Mouse (Mus musculus) midbrain, embryonic 14.5 days (tissue): Measurements from ENCODE around the gene Mrps21. TPM values are rescaled to one million over a fixed set of nuclear protein-coding genes. Genes with fewer than 3 reads are reported as not detected.
A peak's percentile ranks its signal among the peaks of the same experiment; 100 is the strongest.
"Not testable (repeated sequence)": the region's sequence is repeated elsewhere in the genome, so short reads cannot be mapped to it uniquely, and the experiment has no call there.

Experiments
- ATAC-seq: fragments of 200-750 bp; cut with Nextera tagmentation; 2 replicates; pipeline ENCODE4 v1.8.0; 2017; ENCODE audit warnings: moderate number of reproducible peaks, moderate library complexity; ENCODE audit not compliant: low FRiP score, low TSS enrichment
- DNase-seq: peaks from one replicate; pipeline ENCODE4 v3.0.0-alpha.2; 2015
- H3K27ac ChIP-seq: fragments of 300-500 bp; sonication (generic); replicated peaks from 2 replicates; pipeline ENCODE4 v1.5.1; 2014; ENCODE audit warnings: mild to moderate bottlenecking, low read depth, low read length, moderate library complexity
- H3K27me3 ChIP-seq: fragments of 300-500 bp; sonication (generic); 2 replicates; pipeline ENCODE4 v1.6.1; 2014; ENCODE audit warnings: low read length, control low read depth, mixed read lengths; ENCODE audit not compliant: control insufficient read depth, insufficient read depth
- H3K36me3 ChIP-seq: fragments of 300-500 bp; sonication (generic); 2 replicates; pipeline ENCODE4 v1.6.1; 2014; ENCODE audit warnings: low read length, control low read depth; ENCODE audit not compliant: control insufficient read depth, insufficient read depth
- H3K4me1 ChIP-seq: fragments of 300-500 bp; sonication (generic); 2 replicates; pipeline ENCODE4 v1.6.1; 2014; ENCODE audit warnings: mild to moderate bottlenecking, antibody characterized with exemption, low read length, control low read depth; ENCODE audit not compliant: control insufficient read depth, insufficient read depth
- H3K4me2 ChIP-seq: fragments of 300-500 bp; sonication (generic); 2 replicates; pipeline ENCODE4 v1.6.1; 2014; ENCODE audit warnings: mild to moderate bottlenecking, low read length, moderate library complexity
- H3K4me3 ChIP-seq: fragments of 300-500 bp; sonication (generic); replicated peaks from 2 replicates; pipeline ENCODE4 v1.5.1; 2014; ENCODE audit warnings: low read depth, low read length
- H3K9ac ChIP-seq: fragments of 300-500 bp; sonication (generic); replicated peaks from 2 replicates; pipeline ENCODE4 v1.6.1; 2014; ENCODE audit warnings: mild to moderate bottlenecking, low read length, moderate library complexity
- H3K9me3 ChIP-seq: fragments of 300-500 bp; sonication (generic); 2 replicates; pipeline ENCODE4 v1.6.1; 2016; ENCODE audit warnings: low read length, control low read depth, mixed read lengths; ENCODE audit not compliant: control insufficient read depth
- WGBS: fragments of 180-500 bp; shearing (Covaris S2); extraction: QIAGEN DNeasy Blood & Tissue Kit; methylation state at CpG from one replicate; pipeline ENCODE4 v1.1.7; 2014; 5-methylcytosine and 5-hydroxymethylcytosine counted together
- polyA plus RNA-seq: library from polyadenylated mRNA; unstranded; fragments of >200 nt; fragmentation: Nextera tagmentation; extraction: Ambion mirVana; gene quantifications from 2 replicates; pipeline ENCODE4 v1.2.1, GENCODE M21; 2014

Mrps21 gene
- polyA plus RNA-seq, 1 experiment from 2014 or later: 271 TPM

GRCm38 (mm10) chr3:95904568-95904967, 33.2 kb upstream of the Mrps21 start, which contains the start of gene Car14:
TSS of gene Car14 (minus strand) at chr3:95904691.
- Histone ChIP-seq H3K4me3 (peak within 1 kb of the TSS; percentile 27), H3K36me3 (no peaks in the 10 kb centered on the region), H3K4me1 (peaks cover 12% of the 10 kb centered on the region), H3K27me3 (no peaks in the 10 kb centered on the region), H3K4me2 (peak within 1 kb of the TSS; percentile 53), H3K9ac (peak within 1 kb of the TSS; percentile 36; the same call in 1 of the 2 replicates), H3K9me3 (no peaks in the 10 kb centered on the region), H3K27ac (no peak within 1 kb of the TSS)
- DNase-seq: peak; percentile 34
- WGBS: under 1% methylated on average over 15 of the region's 15 CpGs
- peak; percentile 40; the same call in 1 of the 2 replicates for ATAC-seq

GRCm38 (mm10) chr3:95903753-95904502, 32.6 kb upstream of the Mrps21 start:
- Histone ChIP-seq H3K36me3 (no peaks in the 10 kb centered on the region), H3K9me3 (no peaks in the 10 kb centered on the region), H3K27ac (no peak overlapping the region), H3K9ac (peak overlapping the region; percentile 24; the same call in 1 of the 2 replicates), H3K4me3 (peak overlapping the region; percentile 13; the same call in 1 of the 2 replicates), H3K4me1 (peaks cover 12% of the 10 kb centered on the region), H3K4me2 (peak overlapping the region; percentile 53), H3K27me3 (no peaks in the 10 kb centered on the region)
- 1% methylated on average over 15 of the region's 15 CpGs for WGBS
- DNase-seq (no peak), ATAC-seq (no peak)

GRCm38 (mm10) chr3:95902643-95903042, 31.3 kb upstream of the Mrps21 start:
- Histone ChIP-seq H3K27ac (no peak overlapping the region), H3K9me3 (no peaks in the 10 kb centered on the region), H3K36me3 (peaks cover 7% of the 10 kb centered on the region; the same call in 1 of the 2 replicates), H3K4me2 (no peak overlapping the region; the same call in 1 of the 2 replicates), H3K9ac (no peak overlapping the region), H3K27me3 (no peaks in the 10 kb centered on the region), H3K4me3 (no peak overlapping the region), H3K4me1 (peaks cover 12% of the 10 kb centered on the region)
- 27% methylated on average over 6 of the region's 6 CpGs for WGBS
- ATAC-seq: no peak
- no peak for DNase-seq

- Histone ChIP-seq H3K4me1 (peaks cover 12% of the 10 kb centered on the region), H3K36me3 (peaks cover 8% of the 10 kb centered on the region; the same call in 1 of the 2 replicates), H3K4me3 (no peak overlapping the region), H3K4me2 (no peak overlapping the region), H3K9me3 (no peaks in the 10 kb centered on the region), H3K27me3 (no peaks in the 10 kb centered on the region), H3K27ac (no peak overlapping the region), H3K9ac (no peak overlapping the region)
- DNase-seq (no peak), ATAC-seq (no peak)
These were observed 31.0 kb upstream of the Mrps21 start for GRCm38 (mm10) chr3:95902373-95902625.

- peaks cover 12% of the 10 kb centered on the region for H3K4me1 ChIP-seq
- no peak overlapping the region for H3K4me3 ChIP-seq
- H3K27me3 ChIP-seq: no peaks in the 10 kb centered on the region
- DNase-seq: no peak
- peaks cover 8% of the 10 kb centered on the region; the same call in 1 of the 2 replicates for H3K36me3 ChIP-seq
- no peak for ATAC-seq
- WGBS: 68% methylated on average over 9 of the region's 9 CpGs
- no peak overlapping the region for H3K9ac ChIP-seq
- no peak overlapping the region for H3K27ac ChIP-seq
- no peaks in the 10 kb centered on the region for H3K9me3 ChIP-seq
- H3K4me2 ChIP-seq: no peak overlapping the region
These were observed 30.5 kb upstream of the Mrps21 start for GRCm38 (mm10) chr3:95901616-95902372.

- no peaks in the 10 kb centered on the region for H3K9me3 ChIP-seq
- 81% methylated on average over 13 of the region's 13 CpGs for WGBS
These were observed 28.6 kb upstream of the Mrps21 start for GRCm38 (mm10) chr3:95899800-95900524.

GRCm38 (mm10) chr3:95895501-95895900, 24.2 kb upstream of the Mrps21 start:
- peaks cover 12% of the 10 kb centered on the region for H3K4me1 ChIP-seq
- 87% methylated on average over 7 of the region's 7 CpGs for WGBS
- not testable (repeated sequence) for DNase-seq, H3K4me3 ChIP-seq, H3K4me2 ChIP-seq, H3K9ac ChIP-seq, ATAC-seq, H3K9me3 ChIP-seq, H3K36me3 ChIP-seq, H3K27ac ChIP-seq, H3K27me3 ChIP-seq

More at GRCm38 (mm10) chr3:95899800-95900524, 28.6 kb upstream of the Mrps21 start:
- Histone ChIP-seq H3K9ac (no peak overlapping the region), H3K4me1 (peaks cover 8% of the 10 kb centered on the region), H3K4me2 (no peak overlapping the region), H3K27ac (no peak overlapping the region), H3K27me3 (no peaks in the 10 kb centered on the region), H3K4me3 (no peak overlapping the region), H3K36me3 (peaks cover 8% of the 10 kb centered on the region; the same call in 1 of the 2 replicates)
- ATAC-seq (no peak), DNase-seq (no peak)

GRCm38 (mm10) chr3:95894317-95895160, 23.2 kb upstream of the Mrps21 start:
- ATAC-seq: no peak
- peak overlapping the region; percentile 92 for H3K4me2 ChIP-seq

More at GRCm38 (mm10) chr3:95894317-95895160, 23.2 kb upstream of the Mrps21 start:
- DNase-seq: peak; percentile 40
- Histone ChIP-seq H3K27ac (0 out of 2 replicates have a peak overlapping the region, but pooled peaks have one; percentile 41), H3K9ac (peak overlapping the region; percentile 72), H3K36me3 (peaks cover 8% of the 10 kb centered on the region; the same call in 1 of the 2 replicates), H3K9me3 (no peaks in the 10 kb centered on the region), H3K4me3 (peak overlapping the region; percentile 59), H3K27me3 (no peaks in the 10 kb centered on the region), H3K4me1 (peaks cover 12% of the 10 kb centered on the region)
- WGBS: 18% methylated on average over 16 of the region's 16 CpGs
